Mouse (Mus musculus): Measurements from ENCODE around the gene Unk.

DNA sequence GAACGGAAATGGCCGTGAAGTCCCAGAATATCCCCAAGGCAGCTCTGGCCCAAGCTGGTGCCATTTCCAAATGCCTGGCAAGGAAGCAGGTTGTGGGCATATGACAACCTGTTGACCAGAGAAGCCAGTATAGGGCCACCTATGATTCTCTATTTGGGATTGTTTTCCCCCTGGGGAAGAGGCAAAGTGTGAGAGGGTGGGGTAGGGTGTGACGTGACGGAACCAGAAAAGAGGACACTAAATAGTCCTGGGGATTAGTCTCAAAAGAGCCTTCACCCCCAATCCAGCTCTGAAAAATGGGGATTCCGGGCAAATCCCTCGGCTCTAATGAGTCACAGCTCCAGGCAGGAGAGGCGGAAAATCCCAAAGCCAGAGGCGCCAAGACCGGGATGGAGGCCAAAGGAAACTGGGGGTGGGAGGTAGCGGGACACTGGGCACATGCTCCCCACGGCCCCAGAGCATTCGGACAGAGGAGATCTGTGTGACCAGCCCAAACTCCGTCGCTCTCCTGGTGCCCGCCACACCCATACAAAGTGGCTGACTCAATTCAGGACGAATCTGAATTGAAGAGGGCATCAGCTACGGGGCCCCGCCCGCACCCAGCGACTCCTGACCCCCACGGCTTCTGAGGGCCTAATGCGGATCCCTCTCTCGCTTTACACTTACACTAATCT is 78.5 kb downstream of the Unk start:
- TF ChIP-seq CTCF (IDR thresholded peaks at IDR 0.05; ENCODE audit: low read depth) = no peak
- TF ChIP-seq EP300 (optimal IDR thresholded peaks at IDR 0.05) = peak; percentile 26

Data from stomach, postnatal 0 days (tissue).